Mouse (Mus musculus) lung, embryonic 15.5 days (tissue): ENCODE results near the gene Mdk. TPM values are rescaled to one million over a fixed set of nuclear protein-coding genes. Genes with fewer than 3 reads are reported as not detected.

ENCODE experiments used
- ATAC-seq: fragments of 200-750 bp; cut with Nextera tagmentation; 2 replicates; pipeline ENCODE4 v1.8.0; 2017; ENCODE audit warnings: moderate number of reproducible peaks, borderline replicate concordance; ENCODE audit not compliant: low FRiP score, low TSS enrichment; ENCODE audit errors: extremely low read depth
- H3K27ac ChIP-seq: fragments of 300-500 bp; sonication (generic); 2 replicates; pipeline ENCODE4 v1.5.1; 2015; ENCODE audit warnings: moderate library complexity, mild to moderate bottlenecking, inconsistent platforms
- H3K27me3 ChIP-seq: fragments of 300-500 bp; sonication (generic); 2 replicates; pipeline ENCODE4 v1.6.1; 2015; ENCODE audit warnings: inconsistent platforms
- H3K36me3 ChIP-seq: fragments of 300-500 bp; sonication (generic); 2 replicates; pipeline ENCODE4 v1.6.1; 2015; ENCODE audit warnings: inconsistent platforms
- H3K4me1 ChIP-seq: fragments of 300-500 bp; sonication (generic); 2 replicates; pipeline ENCODE4 v1.6.1; 2015; ENCODE audit warnings: inconsistent platforms
- H3K4me2 ChIP-seq: fragments of 300-500 bp; sonication (generic); 2 replicates; pipeline ENCODE4 v1.6.1; 2015; ENCODE audit warnings: inconsistent platforms, mild to moderate bottlenecking, moderate library complexity
- H3K4me3 ChIP-seq: fragments of 300-500 bp; sonication (generic); 2 replicates; pipeline ENCODE4 v1.5.1; 2015; ENCODE audit warnings: mild to moderate bottlenecking, inconsistent platforms
- H3K9ac ChIP-seq: fragments of 300-500 bp; sonication (generic); 2 replicates; pipeline ENCODE4 v1.6.1; 2015; ENCODE audit warnings: inconsistent platforms
- H3K9me3 ChIP-seq: fragments of 300-500 bp; sonication (generic); 2 replicates; pipeline ENCODE4 v1.6.1; 2016; ENCODE audit warnings: inconsistent platforms
- WGBS: fragments of 180-500 bp; shearing (Covaris S2); methylation state at CpG from one replicate; pipeline ENCODE4 v1.1.7; 2015; 5-methylcytosine and 5-hydroxymethylcytosine counted together
- polyA plus RNA-seq: library from polyadenylated mRNA; unstranded; fragments of >200 nt; fragmentation: Nextera tagmentation; extraction: Ambion mirVana; gene quantifications from 2 replicates; pipeline ENCODE4 v1.2.1, GENCODE M21; 2015

Gene Mdk
- polyA plus RNA-seq, 1 experiment from 2014 or later = 858 TPM

DNA sequence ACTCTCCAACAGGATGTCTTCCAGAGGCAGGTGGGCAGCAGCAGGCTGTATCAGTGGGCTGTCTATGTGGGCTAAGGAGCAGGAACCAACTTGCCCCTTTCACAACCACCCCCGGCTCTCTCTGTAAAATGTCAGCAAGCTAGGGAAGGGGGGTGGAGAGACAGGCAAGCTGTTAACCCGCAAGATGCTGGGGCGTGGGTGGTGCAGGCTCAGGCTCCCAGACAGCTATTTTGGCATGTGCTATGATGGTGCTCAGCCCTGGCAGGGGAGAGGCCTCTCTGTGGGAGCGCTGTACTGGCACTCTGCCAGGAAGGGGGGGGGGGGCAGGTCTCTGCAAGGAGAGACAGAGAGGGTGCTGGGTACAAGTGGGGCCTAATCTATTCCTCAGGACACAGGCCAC, 25.0 kb upstream of the Mdk start:
- H3K4me2 ChIP-seq = peak overlapping the region; percentile 19; the same call in 1 of the 2 replicates
- H3K36me3 ChIP-seq = 0 out of 2 replicates have a peak, but pooled peaks cover 4% of the 10 kb centered on the region
- ATAC-seq = peak; percentile 62; the same call in 1 of the 2 replicates
- no peak overlapping the region for H3K4me3 ChIP-seq
- no peaks in the 10 kb centered on the region for H3K9me3 ChIP-seq
- no peaks in the 10 kb centered on the region for H3K27me3 ChIP-seq
- H3K9ac ChIP-seq = no peak overlapping the region
- H3K27ac ChIP-seq = peak overlapping the region; percentile 70
- H3K4me1 ChIP-seq = peaks cover 81% of the 10 kb centered on the region
- 6% methylated on average over 4 of the region's 4 CpGs for WGBS

DNA sequence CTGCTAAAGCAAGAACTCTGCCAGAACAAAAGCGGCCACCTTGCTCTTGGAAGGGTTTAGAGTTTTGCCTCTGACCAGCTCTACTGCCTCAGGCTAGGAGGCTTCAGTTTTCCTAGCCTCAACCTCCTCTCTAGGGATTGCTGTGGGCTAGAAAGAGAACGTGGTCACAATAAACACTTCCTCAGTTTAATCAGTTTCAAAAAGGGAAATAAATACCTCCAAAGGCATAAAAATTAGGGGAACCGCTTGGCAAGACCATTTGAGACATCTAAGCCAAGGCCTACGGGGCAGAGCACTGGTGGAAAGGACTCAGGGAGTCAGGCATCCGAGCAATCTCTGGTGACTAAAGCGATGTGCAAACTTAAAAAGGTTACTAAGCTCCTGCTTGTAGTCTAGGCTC, 23.8 kb upstream of the Mdk start:
- Histone ChIP-seq H3K9ac (no peak overlapping the region), H3K4me1 (peaks cover 71% of the 10 kb centered on the region), H3K27ac (peak overlapping the region; percentile 75), H3K27me3 (no peaks in the 10 kb centered on the region), H3K9me3 (no peaks in the 10 kb centered on the region), H3K4me3 (no peak overlapping the region), H3K36me3 (0 out of 2 replicates have a peak, but pooled peaks cover 4% of the 10 kb centered on the region), H3K4me2 (no peak overlapping the region)
- 78% methylated on average over 6 of the region's 6 CpGs for WGBS
- ATAC-seq = no peak

DNA sequence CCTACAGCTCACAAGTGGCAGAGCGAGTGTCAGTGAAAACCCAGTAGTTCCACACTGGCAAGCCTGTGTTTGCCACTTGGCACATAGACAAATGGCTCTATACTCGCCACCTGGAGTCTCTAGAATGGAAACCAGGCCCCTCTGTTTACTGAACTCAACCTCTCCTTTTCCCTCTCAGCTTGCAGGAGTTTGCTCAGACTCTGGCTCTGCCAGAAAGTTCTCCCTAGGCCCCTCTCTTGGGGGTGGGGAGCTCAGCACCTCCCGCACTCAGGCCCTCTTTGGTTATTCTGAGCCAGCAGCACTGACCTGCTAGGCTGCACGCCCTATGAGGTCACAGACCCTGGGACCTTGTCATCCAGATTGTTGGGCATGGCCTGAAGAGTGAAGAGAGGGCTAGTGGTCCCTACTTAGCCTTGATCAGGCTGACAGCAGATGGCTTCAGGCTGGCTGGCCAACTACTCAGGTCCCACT, 23.1 kb upstream of the Mdk start:
- 52% methylated on average over 4 of the region's 4 CpGs for WGBS
- no peak for ATAC-seq

DNA sequence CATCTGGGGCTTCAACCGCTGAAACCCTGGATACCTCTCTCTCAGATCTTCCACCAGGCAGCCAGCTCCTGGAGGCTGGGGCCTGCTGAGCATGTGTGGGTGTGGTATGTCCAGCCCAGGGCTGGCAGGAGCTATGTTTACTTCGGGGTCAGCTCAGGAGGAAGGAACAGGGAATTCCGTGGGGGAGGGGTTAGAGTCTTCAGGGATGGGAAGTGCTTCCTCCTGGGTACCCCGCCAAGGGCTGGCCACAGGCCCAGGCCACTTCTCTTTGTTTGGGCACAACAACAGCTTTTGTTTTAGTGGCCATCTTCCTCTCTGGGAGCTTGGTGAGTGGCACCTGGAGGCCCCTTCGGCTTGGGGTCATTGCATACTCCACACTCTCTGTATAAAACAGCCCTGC, 21.7 kb upstream of the Mdk start:
- H3K4me3 ChIP-seq = no peak overlapping the region
- H3K27ac ChIP-seq = peak overlapping the region; percentile 75
- H3K27me3 ChIP-seq = no peaks in the 10 kb centered on the region
- ATAC-seq = peak; percentile 58
- 6% methylated on average over 5 of the region's 5 CpGs for WGBS
- H3K9ac ChIP-seq = no peak overlapping the region
- H3K36me3 ChIP-seq = no peaks in the 10 kb centered on the region
- peaks cover 76% of the 10 kb centered on the region for H3K4me1 ChIP-seq
- H3K4me2 ChIP-seq = peak overlapping the region; percentile 23; the same call in 1 of the 2 replicates
- no peaks in the 10 kb centered on the region for H3K9me3 ChIP-seq

More for the DNA sequence above, 23.1 kb upstream of the Mdk start:
- Histone ChIP-seq H3K36me3 (0 out of 2 replicates have a peak, but pooled peaks cover 3% of the 10 kb centered on the region), H3K27me3 (no peaks in the 10 kb centered on the region), H3K27ac (peak overlapping the region; percentile 75), H3K4me1 (peaks cover 75% of the 10 kb centered on the region), H3K9me3 (no peaks in the 10 kb centered on the region), H3K4me3 (no peak overlapping the region), H3K9ac (no peak overlapping the region), H3K4me2 (no peak overlapping the region)

DNA sequence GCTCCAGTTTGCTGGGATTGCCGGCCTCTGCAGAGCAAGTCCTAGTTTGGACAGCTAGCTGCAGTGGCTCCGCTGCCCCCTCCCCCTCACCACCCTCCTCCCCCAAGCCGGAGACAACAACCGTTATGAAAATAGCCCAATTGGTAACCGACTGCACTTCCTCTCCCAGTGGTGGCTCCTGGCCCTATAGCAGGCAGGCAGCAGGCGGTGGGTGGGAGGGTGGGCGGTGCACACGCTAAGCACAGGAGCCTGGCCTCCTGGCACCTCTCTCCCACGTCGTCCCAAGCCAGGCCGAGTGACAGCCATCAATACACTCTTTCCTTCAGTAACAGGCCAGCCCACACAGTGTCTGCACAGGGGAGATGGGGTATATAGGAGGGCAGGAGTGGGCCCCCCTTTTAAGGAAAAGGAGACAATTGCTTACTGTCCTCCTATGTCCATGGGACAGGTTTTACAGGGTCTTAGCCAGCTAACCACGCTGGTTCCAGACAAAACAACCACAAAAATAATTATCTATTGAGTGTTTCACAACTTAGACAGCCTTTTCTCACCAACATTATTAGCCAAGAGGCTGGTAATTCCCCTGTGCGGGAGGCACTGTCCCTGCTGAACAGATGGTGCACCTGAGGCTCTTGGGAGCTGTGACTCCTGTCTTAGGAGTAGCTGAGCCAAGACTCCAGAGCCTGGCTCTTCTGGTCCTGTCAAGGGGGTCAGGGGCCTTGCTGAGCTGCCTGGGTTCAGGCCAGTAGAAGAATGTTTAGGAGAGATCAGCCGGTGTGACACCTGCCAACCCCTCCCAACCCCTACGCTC, 18.4 kb upstream of the Mdk start:
- peak overlapping the region; percentile 13; the same call in 1 of the 2 replicates for H3K9ac ChIP-seq
- peak overlapping the region; percentile 19 for H3K4me3 ChIP-seq
- H3K36me3 ChIP-seq = no peaks in the 10 kb centered on the region
- no peaks in the 10 kb centered on the region for H3K9me3 ChIP-seq
- 15% methylated on average over 15 of the region's 15 CpGs for WGBS
- peaks cover 69% of the 10 kb centered on the region for H3K4me1 ChIP-seq
- peak overlapping the region; percentile 52 for H3K4me2 ChIP-seq
- peak overlapping the region; percentile 87 for H3K27ac ChIP-seq
- ATAC-seq = peak; percentile 64
- H3K27me3 ChIP-seq = no peaks in the 10 kb centered on the region

DNA sequence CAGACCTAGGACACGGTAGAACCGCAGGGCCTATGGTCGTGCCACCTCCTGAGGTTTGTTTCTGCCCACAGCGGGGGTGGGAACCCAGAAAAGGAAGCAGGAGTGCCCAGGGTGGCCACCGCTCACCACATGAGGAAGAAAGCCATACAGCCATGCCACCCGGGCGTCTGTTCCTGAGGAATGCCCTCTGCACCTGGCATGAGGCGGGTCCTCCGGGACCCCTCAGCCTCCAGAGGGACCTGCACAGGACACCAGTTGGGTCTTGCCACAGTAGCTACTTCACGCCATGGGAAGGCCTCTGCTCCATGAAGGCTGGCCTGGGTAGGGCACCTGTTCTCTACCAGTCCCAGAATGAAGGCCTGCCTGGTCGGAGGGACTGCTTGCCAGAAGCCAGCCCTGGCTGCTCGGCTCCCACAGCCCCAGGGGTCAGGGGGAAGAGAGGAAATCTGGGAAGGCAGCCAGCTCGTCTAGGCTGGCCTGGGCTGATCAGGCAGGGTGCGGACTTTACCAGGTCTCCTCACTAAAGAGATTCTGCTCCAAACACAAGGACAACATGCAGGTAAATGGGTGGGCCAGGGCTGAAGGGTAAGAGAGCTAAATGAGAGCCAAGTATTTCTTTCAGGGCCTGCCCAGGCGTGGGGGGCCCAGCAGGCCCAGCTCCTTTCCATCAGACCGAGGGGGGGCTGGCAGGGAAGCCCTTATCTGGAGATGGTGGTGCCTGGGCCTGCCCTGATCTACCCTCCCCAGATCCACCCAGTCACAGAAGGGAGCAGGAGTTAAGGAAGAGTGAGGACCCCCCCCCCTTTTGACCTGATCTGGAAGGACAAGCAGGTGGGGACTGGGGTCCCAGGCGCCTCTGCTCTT, 17.5 kb upstream of the Mdk start:
- Histone ChIP-seq H3K4me3 (peak overlapping the region; percentile 19), H3K27me3 (no peaks in the 10 kb centered on the region), H3K27ac (peak overlapping the region; percentile 87), H3K9me3 (no peaks in the 10 kb centered on the region), H3K4me1 (peaks cover 62% of the 10 kb centered on the region), H3K9ac (peak overlapping the region; percentile 13), H3K4me2 (peak overlapping the region; percentile 52), H3K36me3 (no peaks in the 10 kb centered on the region)
- ATAC-seq = peak; percentile 41; the same call in 1 of the 2 replicates
- 56% methylated on average over 17 of the region's 17 CpGs for WGBS

DNA sequence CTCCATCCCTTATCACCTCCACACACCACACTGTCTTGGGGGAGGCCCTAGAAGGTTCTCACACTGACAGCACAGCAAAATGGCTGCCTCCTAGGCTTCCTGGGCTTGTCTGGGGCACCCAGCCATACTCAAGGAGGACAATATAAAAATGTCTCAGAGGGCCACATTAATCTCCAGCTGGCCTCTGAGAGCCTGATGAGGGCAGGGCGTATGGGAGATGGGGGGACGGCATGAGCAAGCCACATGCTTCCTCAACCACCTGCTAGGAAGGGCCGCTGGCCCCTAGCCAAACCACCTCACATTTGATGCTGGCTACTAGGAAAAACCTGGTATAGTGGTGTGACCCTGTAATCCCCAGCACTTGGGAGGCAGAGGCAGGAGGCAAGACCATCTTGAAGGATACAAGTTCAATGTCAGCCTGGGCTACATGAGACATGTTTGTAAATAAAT, 16.7 kb upstream of the Mdk start:
- Histone ChIP-seq H3K27ac (no peak overlapping the region), H3K27me3 (no peaks in the 10 kb centered on the region), H3K4me1 (peaks cover 58% of the 10 kb centered on the region), H3K4me3 (no peak overlapping the region), H3K9ac (no peak overlapping the region), H3K9me3 (no peaks in the 10 kb centered on the region), H3K4me2 (no peak overlapping the region), H3K36me3 (no peaks in the 10 kb centered on the region)
- 58% methylated on average over 3 of the region's 3 CpGs for WGBS
- no peak for ATAC-seq

DNA sequence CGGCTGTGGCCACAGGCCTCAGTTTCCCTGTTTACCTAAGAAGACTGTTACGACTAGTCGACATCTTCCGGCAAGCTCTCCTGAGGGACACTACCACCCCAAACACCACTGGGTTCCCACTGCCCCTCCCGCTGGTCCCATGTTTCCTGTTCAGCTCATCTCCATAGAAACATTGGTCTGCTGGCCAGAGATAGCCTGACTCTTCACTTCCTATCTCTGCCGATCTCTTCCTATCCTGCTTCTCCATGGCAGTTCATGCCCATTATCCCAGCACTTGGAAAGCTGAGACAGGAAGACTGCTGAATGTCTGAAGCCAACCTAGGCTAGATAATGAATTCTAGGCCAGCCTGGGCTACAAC, 16.0 kb upstream of the Mdk start:
- no peak for ATAC-seq
- Histone ChIP-seq H3K27me3 (no peaks in the 10 kb centered on the region), H3K4me1 (peaks cover 51% of the 10 kb centered on the region), H3K4me2 (no peak overlapping the region), H3K4me3 (no peak overlapping the region), H3K36me3 (no peaks in the 10 kb centered on the region), H3K27ac (0 out of 2 replicates have a peak overlapping the region, but pooled peaks have one; percentile 2), H3K9ac (no peak overlapping the region), H3K9me3 (no peaks in the 10 kb centered on the region)
- 57% methylated on average over 6 of the region's 6 CpGs for WGBS

DNA sequence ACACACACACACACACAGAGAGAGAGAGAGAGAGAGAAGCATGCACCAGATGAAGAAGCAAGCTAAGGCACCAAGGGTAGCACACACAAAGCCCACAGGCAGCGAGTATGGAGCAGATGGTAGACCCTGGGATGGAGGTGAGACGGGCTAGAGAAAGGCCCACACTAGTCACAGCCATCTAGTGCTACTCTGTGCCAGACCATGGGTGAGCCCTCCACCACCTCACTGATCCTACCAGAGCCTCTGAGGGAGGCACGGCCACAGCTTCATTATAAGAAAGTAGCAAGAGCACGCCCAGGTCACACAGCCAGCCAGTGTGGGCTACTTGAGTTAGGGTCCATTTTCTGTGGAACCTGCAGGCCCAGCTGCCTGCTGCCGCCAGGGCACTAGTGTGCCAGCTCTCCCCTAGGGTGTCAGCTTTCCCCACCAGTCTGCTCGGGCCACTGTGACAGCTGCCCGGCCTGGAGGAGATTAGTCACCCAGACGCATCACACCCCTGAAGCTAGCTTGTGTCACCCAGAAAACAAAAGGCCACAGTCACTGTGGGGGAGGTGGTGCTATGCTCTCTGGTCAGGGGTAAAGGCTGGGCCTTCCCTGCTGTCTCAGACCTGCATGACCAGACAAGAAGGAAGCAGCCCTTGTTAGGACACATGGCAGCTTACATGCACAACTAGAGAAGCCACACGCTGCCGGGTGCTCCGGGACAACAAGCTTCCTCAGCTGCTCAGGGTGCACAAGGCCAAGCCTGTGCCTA, 15.5 kb upstream of the Mdk start:
- Histone ChIP-seq H3K9ac (no peak overlapping the region), H3K4me1 (peaks cover 50% of the 10 kb centered on the region), H3K4me3 (no peak overlapping the region), H3K27me3 (no peaks in the 10 kb centered on the region), H3K4me2 (no peak overlapping the region), H3K9me3 (no peaks in the 10 kb centered on the region), H3K27ac (0 out of 2 replicates have a peak overlapping the region, but pooled peaks have one; percentile 2), H3K36me3 (0 out of 2 replicates have a peak, but pooled peaks cover under 1% of the 10 kb centered on the region)
- 62% methylated on average over 11 of the region's 11 CpGs for WGBS
- no peak for ATAC-seq

DNA sequence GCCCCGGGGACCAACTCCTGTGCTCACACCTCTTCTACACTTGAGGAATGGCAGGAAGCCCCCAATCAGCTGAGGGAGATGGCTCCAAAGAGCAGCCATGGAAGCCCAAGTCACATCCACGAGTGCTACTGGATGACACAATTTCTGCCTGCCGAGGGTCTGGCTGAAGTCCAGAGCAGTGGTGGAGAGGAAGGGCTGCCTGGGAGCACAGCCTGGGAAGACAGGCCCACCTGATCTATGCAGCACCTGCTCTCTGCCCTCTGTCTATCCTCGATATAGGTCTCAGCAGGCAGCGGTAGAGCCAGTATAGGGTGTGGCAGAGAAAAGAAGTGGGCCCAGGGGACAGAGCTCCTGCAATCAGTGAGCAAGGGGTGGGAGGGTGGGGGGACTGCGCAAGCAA, 14.7 kb upstream of the Mdk start:
- Histone ChIP-seq H3K9ac (no peak overlapping the region), H3K36me3 (peaks cover 7% of the 10 kb centered on the region; the same call in 1 of the 2 replicates), H3K27me3 (no peaks in the 10 kb centered on the region), H3K4me3 (no peak overlapping the region), H3K4me2 (no peak overlapping the region), H3K27ac (no peak overlapping the region), H3K9me3 (no peaks in the 10 kb centered on the region), H3K4me1 (peaks cover 50% of the 10 kb centered on the region)
- no peak for ATAC-seq
- WGBS = 42% methylated on average over 6 of the region's 6 CpGs

DNA sequence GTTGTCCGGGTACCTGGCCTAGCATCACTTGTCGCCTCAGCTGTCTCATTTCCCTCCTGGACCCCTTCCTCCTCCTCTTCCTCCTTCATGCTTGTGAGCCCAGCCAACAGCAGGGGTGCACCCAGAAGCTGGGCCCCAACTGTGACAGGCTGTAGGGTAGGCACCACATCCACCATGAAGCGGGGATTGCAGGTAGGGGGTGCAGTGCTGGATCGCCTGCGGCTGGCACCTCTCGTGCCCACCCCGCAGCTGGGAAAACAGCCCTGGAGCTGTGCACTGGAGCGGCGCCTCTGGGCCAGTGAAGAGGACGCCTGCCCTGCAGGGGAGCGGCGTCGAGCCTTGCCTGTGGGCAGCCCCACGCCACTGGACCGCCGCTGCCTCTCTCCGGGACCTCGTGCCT, 13.4 kb upstream of the Mdk start, which contains the start of gene Gm9821:
Gene Gm9821, plus strand, starts transcription at position 221 of the 400 bp plus-strand sequence.
- Histone ChIP-seq H3K27ac (no peak within 1 kb of the TSS), H3K4me3 (no peak within 1 kb of the TSS), H3K36me3 (peaks cover 11% of the 10 kb centered on the region), H3K9ac (0 out of 2 replicates have a peak within 1 kb of the TSS, but pooled peaks have one; percentile 10), H3K4me1 (peaks cover 46% of the 10 kb centered on the region), H3K27me3 (no peaks in the 10 kb centered on the region), H3K4me2 (no peak within 1 kb of the TSS), H3K9me3 (no peaks in the 10 kb centered on the region)
- whole genome bisulfite sequencing = 91% methylated on average over 18 of the region's 18 CpGs
- ATAC-seq = no peak
